Mouse (Mus musculus) olfactory bulb, adult 2 months (tissue): Measurements from ENCODE around the gene Map7.

ENCODE experiments used
- CTCF ChIP-seq: fragments of 200-500 bp; IDR thresholded peaks from 2 replicates; pipeline ENCODE4 v1.5.1; 2012; ENCODE audit warnings: low read depth, mild to moderate bottlenecking, low read length, moderate library complexity; ENCODE audit not compliant: insufficient read depth
- POLR2A ChIP-seq: fragments of 200-500 bp; IDR thresholded peaks from 2 replicates; pipeline ENCODE4 v1.6.1; 2012; ENCODE audit warnings: mild to moderate bottlenecking, low read depth, low read length, moderate library complexity; ENCODE audit not compliant: insufficient read depth

GRCm38 (mm10) chr10:20249091-20249490, 100.8 kb downstream of the Map7 start:
- TF ChIP-seq CTCF (no peak), POLR2A (no peak)
